Mouse (Mus musculus) hematopoietic stem cell, adult 5-6 weeks (primary cell): ENCODE results near the gene Rimkla. TPM values are rescaled to one million over a fixed set of nuclear protein-coding genes. Genes with fewer than 3 reads are reported as not detected.
A peak's percentile ranks its signal among the peaks of the same experiment; 100 is the strongest.
"Not testable (repeated sequence)": the region's sequence is repeated elsewhere in the genome, so short reads cannot be mapped to it uniquely, and the experiment has no call there.

Experiments
- ATAC-seq, 2 experiments: fragments of 125-278 bp in 1 of 2; replicated peaks in 1 of 2; 2 replicates each; pipeline ENCODE4 v1.8.0; 2016 to 2017; ENCODE audit warnings: inconsistent platforms in 2 of 2, mild to moderate bottlenecking in 2 of 2, moderate number of reproducible peaks in 2 of 2, low read depth in 1 of 2, moderate TSS enrichment in 1 of 2; ENCODE audit not compliant: low FRiP score in 2 of 2, poor library complexity in 2 of 2, severe bottlenecking in 2 of 2, insufficient read depth in 1 of 2, low TSS enrichment in 1 of 2
- total RNA-seq: library from RNA; stranded (forward); fragments of 172-1452, 232-1000 nt; gene quantifications from 2 replicates; pipeline ENCODE4 v1.2.3, GENCODE M21; 2017

Rimkla gene
- total RNA-seq = not detected in 2 replicates

DNA sequence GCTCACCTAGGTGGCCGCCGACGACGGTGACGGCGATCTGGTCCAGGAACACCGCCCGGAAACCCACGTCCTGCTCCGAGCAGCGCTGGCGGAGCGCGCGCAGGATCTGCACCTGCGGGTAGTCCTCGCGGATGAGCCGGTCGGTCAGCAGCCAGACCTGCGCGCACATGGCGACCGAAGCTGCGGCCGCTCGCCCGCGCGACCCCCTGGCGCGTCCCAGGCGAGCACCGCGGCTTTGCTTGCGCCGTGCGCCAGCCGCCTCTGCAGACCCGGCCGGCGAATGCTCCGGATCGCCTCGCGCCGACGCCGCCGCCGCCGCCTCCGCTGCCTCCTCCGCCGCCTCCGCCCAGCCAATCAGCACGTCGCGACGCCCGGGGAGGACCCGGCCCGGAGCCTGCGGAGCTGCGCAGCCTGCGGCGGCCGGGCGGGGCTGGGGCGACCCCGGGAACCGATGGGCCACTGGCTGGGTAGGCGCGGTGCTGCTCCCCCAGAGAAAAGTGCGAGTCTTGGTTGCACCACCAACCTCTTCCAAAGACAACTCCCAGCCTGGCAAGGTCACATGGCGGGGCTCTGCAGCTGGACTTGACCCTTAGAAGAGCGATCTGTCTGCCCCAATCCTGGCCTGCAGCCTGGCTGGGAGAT lies at the start of gene Rimkla:
Gene Rimkla, minus strand, starts transcription at position 338 of the 642 bp plus-strand sequence.
- ATAC-seq = peak in 1 of 2 experiments; percentile 56; a peak in 3 of 4 replicates

DNA sequence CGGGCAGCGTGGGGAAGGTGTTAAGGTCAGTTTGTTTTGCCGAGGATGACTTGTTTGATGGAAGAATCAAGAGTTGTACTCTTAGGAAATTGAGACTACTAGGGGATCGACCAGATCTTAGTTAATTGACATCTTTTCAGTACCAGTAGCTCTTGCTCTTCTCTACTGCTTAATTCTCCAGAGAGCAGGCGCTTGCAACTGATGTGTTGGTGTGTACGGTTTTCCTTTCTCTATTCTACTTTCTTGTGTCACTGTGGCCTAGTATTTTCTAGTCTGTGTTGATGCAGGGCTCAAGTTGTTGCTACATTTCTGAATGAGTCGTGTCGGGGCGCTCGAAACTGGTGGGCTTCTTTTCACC lies 48.1 kb upstream of the Rimkla start:
- ATAC-seq = no peak

- ATAC-seq = peak; percentile 10 to 52; a peak in 2 of 4 replicates
Observed at GRCm38 (mm10) chr4:119539836-119540532, 47.6 kb upstream of the Rimkla start.

- ATAC-seq = peak; percentile 80 to 93
Observed at GRCm38 (mm10) chr4:119539031-119539824, 46.8 kb upstream of the Rimkla start, which contains the start of gene Frg2f1. Gene Frg2f1 (minus strand): TSS chr4:119539529.

- no peak for ATAC-seq
Observed at GRCm38 (mm10) chr4:119537436-119537835, 45.0 kb upstream of the Rimkla start.

DNA sequence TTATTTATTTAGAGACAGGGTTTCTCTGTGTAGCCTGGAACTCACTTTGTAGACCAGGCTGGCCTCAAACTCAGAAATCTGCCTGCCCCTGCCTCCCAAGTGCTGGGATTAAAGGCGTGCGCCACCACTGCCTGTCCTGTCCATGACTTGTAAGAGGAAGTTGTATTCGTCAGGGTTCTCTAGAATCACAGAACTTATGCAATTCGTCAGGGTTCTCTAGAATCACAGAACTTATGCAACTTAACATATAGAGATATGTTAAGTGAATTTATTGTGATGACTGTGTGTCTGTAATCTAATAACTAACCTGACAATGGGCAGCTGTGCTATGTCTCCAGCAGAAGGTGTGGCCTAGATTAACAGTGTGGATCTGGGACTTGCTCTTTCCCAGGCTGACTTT lies 44.2 kb upstream of the Rimkla start, which contains the start of gene Foxj3:
Gene Foxj3, plus strand, starts transcription at position 390 of the 400 bp plus-strand sequence.
- not testable (repeated sequence) for ATAC-seq

DNA sequence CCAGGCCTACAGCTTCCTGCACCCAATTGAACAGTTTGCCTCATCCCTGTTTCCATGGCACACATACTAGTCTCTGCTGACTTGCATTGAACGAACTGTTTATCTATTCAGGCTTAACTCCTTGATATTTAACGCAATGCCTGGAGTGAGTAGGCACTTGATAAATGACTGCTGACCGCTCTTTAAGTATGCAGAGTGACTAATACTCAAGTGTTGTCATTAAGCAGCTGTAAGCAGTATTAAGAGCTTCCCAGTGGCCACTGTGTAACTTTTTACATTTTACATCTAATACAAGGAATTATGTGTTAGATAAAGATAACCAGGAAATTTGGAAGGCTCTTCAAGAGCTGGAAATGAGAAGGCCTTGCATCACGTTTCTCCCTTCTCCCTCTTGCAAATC lies 42.7 kb upstream of the Rimkla start:
- ATAC-seq = no peak

GRCm38 (mm10) chr4:119531813-119532212 lies 39.4 kb upstream of the Rimkla start:
- ATAC-seq = no peak

GRCm38 (mm10) chr4:119526329-119526845 lies 34.0 kb upstream of the Rimkla start:
- ATAC-seq = no peak

DNA sequence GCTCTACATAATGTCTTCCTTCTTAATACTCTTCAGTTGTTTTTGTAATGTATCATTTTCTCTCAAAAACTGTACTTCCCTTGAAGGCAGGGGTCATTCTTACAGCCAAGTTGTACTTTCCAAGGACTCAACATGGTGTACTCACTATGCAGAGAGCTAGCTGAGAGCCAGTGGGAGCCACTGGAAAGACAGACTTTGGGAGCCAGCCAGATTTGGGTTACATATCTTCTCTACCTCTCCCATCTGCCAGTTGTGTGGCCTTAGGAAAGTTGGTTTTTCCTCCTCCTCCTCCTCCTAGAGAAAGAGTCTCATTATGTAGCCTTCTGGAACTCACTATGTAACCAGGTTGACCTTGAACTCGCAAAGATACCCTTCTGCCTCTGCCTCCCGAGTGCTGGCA lies 32.0 kb upstream of the Rimkla start:
- no peak for ATAC-seq

DNA sequence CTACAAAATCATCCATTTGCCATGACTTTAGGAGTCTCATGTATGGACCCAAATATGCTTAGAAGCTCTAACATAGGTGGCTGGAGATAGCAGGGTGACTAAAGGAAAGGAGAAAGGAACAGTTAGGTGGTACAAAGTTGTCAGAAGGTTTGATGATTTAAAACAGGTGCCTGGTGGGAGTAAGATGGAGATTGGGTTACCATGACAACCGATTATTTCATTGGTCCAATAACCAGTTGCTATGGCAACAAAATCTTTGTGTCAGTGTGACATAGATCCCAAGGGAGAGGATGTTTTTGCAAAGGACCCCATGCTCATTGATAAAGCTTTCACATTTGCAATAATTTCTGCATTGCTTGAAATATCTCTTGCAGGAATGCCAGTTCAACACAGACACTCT lies 31.6 kb upstream of the Rimkla start:
- no peak for ATAC-seq

GRCm38 (mm10) chr4:119523575-119523974 lies 31.1 kb upstream of the Rimkla start:
- ATAC-seq = no peak

GRCm38 (mm10) chr4:119512731-119513141 lies 20.3 kb upstream of the Rimkla start:
- no peak for ATAC-seq

DNA sequence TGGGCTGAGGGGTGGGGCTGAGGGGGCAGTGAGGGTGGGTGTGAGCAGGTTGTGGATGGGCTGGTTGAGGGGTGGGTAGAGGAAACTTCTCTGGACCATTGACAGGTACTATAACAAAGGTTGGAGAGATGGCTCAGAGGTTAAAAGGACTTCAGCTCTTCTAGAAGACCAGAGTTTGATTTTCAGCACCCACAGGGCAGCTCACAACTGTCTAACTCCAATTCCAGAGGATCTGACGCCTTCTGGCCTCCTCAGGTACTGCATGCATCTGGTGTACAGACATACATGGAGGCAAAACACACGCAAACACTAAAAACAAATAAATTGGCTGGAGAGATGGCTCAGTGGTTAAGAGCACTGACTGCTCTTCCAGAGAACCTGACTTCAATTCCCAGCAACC lies 19.2 kb upstream of the Rimkla start:
- no peak for ATAC-seq

DNA sequence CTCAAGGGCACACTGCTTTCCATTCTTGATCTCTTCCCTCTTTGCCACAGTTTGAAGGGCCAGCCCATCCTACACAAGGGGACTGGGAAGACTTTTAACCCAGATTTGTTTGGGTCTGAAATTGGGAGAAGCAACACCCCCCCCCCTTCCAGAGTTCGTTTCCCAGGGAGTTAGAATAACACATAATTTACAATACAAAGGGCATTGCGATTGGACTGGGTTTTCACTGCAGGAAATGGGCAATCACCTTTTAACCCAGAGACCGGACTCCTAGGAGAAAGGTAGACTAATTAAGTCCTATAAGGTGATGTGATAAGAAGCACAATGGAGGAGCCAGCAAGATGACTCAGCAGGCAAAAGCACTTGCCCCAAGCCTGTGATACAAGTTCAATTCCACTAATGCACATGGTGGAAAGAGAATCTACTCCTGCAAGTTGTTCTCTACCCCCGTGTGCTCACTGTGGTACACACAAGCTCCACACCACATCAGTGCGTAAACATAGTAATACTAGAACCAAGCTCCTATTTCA lies 6.0 kb upstream of the Rimkla start:
- ATAC-seq = no peak

- ATAC-seq = no peak
Observed at GRCm38 (mm10) chr4:119492933-119493327, 502 bp upstream of the Rimkla start.

- ATAC-seq = no peak
Observed at GRCm38 (mm10) chr4:119490806-119491205, 1.6 kb downstream of the Rimkla start.

GRCm38 (mm10) chr4:119489666-119490065 lies 2.8 kb downstream of the Rimkla start:
- ATAC-seq = no peak
